Mouse (Mus musculus): ENCODE results near the gene Tcp10a.
"Not testable (repeated sequence)": the region's sequence is repeated elsewhere in the genome, so short reads cannot be mapped to it uniquely, and the experiment has no call there.

The Tcp10a gene

GRCm38 (mm10) chr17:7324346-7324745 is at the start of gene Tcp10a:
Tcp10a (plus strand) TSS chr17:7324646.
- DNase-seq (ENCODE audit: extremely low read depth, low read depth), result not testable (repeated sequence)

GRCm38 (mm10) chr17:7278702-7279242 is 45.7 kb upstream of the Tcp10a start:
- no peak for DNase-seq (ENCODE audit: extremely low read depth, low read depth)

DNA sequence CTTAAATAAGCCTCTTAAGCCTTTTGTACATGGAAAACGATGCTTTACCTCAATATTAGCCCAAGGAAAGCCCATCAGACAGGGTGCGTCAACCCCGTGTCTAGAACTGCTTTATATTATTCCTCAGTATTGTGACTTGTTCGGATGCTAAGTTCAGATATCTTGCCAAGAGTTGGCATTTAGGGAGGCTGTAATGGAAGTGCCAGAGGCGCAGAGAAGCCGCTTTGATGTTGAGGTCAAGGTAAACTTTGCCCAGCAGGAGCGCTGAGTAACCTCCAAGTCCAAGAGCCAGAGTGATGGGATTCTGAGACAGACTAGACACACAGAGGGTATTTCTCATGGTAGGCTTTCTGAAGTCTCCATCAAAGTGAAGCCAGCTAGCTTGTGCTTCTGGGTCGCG is 45.2 kb upstream of the Tcp10a start:
- no peak for DNase-seq (ENCODE audit: extremely low read depth, low read depth)

- no peak for DNase-seq (ENCODE audit: extremely low read depth, low read depth)
Measured at GRCm38 (mm10) chr17:7284297-7284910, 40.0 kb upstream of the Tcp10a start.

GRCm38 (mm10) chr17:7285292-7285691 is 39.2 kb upstream of the Tcp10a start:
- DNase-seq (ENCODE audit: extremely low read depth, low read depth), result no peak

DNA sequence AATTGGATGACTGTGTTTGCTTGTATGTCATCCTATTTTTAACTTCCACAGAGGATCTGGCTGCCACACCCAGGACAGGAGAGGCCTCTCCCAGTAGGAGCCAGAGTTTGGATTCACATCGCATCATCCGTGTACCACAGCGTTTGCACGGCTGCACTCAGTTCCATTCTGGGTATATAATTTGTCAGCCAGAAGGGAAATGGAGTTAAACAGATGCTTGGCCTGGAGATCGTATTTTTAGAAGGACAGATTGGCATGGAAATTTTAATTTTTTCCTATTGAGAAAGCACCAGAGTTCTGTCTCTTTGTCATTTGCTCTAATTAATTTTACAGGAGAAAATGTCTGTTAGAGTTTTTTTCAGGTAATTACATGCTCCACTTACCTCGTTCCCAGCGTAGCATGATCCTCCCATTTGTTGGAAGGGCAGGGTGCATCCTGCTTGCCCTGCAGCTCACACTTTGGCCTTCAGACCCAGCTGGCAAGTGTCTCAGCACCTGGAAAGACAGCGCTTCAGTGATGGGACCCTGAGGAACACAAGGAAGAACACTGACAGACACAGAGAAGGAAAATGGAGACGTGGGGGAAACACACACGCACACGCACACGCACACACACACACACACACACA is 37.9 kb upstream of the Tcp10a start:
- DNase-seq (ENCODE audit: extremely low read depth, low read depth), result no peak

DNA sequence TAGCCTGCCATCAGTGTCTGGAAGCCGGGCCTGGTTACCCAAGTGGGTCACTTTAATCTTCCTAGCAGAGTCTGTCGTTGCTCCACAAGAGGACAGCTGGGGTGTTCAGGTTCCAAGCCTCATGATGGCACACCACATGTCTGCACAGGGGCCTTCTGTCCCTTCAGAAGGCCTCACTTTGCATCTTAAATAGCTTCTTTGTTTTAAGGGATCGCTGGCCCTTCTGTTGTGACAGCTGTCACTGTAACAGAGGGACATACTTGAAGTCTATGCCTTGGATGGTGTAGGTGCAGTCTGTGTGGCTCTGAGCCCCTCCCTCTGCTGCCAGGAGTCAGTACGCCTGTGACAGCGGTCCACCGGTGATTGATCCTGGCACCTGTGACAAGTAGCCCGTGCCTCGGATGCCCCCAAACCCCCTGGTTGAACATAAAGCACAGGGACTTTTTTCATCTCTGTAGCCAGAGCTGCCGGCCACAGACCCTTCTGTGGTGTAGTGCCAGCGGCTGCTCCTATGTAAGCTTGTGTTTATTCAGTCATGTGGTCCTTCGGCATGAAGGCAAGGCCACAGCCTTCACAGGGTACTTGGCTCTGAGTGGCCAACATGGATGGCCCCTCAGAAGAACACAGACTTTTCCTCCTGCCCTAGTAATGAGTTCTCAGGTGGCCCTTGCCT is 32.3 kb upstream of the Tcp10a start:
- DNase-seq (ENCODE audit: extremely low read depth, low read depth), result no peak

GRCm38 (mm10) chr17:7306278-7307196 is 17.9 kb upstream of the Tcp10a start:
- not testable (repeated sequence) for DNase-seq (ENCODE audit: extremely low read depth, low read depth)

DNA sequence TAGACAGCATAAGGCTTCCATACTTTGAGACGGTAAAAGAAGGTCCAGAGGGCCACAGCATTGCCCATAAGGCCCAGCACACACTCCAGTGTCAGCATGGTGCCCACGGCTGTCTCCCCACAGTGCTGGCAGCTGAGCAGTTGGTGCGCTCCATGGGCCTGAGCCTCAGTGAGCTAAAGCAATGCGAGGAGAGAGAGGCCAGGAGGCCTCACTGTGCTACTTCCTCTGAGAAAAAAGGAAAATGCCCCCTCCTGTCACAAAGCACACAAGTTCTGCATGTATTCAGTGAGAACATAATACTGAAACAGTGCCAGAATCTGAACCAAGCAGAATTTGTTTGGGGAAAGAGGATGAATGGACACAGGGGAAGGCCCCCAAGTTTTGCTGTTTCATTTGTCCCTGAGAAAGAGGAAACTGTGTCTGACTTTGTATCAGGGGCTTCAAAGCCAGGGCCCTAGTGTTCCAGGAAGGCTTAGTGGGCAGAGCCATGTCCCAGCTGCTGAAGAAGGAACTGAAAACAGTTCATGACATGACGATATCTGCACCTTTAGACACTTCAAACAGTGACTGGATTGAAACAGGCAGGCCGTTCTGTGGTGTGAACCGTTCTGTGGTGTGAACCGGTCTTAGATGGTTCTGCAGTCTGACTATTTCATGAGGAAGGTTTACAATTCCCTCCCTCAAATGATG is 8.6 kb upstream of the Tcp10a start:
- DNase-seq (ENCODE audit: extremely low read depth, low read depth), result not testable (repeated sequence)

DNA sequence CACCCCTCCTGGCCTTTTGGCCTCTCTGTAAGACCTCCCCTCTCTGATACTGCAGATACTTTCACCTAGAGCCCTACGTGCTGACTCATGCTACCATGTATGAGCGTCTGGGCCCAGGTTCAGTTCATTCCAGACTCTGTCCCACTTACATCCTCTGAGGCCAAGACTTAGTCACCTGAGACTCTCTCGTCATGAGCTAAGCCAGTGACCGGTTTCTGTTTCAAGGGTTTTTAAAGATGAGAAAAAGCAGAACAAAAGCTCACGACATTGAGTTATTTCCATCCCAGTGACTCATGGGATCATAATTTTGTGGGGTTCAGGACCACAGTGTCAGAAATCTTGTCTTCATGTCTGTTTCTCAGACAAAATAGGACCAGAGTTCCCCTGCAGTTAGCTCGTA is 4.7 kb upstream of the Tcp10a start:
- DNase-seq (ENCODE audit: extremely low read depth, low read depth), result not testable (repeated sequence)

DNA sequence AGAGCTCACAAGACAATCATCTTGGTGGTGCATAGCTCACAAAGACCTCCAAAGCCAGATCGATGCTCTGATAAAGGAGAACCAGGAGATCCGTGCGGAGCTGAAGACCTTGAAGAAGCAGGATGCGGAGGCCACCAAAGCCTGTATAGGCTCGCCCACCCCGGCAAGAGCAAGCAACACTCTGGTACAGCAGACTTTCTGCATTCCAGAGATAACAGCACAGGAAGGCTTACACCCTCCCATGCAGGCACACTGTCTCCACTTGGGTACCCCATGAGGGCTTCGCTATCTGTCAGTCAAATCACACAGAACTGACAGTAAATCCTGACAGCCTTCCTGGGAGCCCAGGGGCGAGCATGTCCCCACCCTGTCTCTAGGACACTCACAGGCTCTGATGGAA is 2.0 kb downstream of the Tcp10a start:
- DNase-seq (ENCODE audit: extremely low read depth, low read depth), result not testable (repeated sequence)

GRCm38 (mm10) chr17:7332745-7333144 is 8.3 kb downstream of the Tcp10a start:
- DNase-seq (ENCODE audit: extremely low read depth, low read depth), result not testable (repeated sequence)

- not testable (repeated sequence) for DNase-seq (ENCODE audit: extremely low read depth, low read depth)
Measured at GRCm38 (mm10) chr17:7337381-7337780, 12.9 kb downstream of the Tcp10a start.

GRCm38 (mm10) chr17:7348765-7349164 is 24.3 kb downstream of the Tcp10a start:
- not testable (repeated sequence) for DNase-seq (ENCODE audit: extremely low read depth, low read depth)

DNA sequence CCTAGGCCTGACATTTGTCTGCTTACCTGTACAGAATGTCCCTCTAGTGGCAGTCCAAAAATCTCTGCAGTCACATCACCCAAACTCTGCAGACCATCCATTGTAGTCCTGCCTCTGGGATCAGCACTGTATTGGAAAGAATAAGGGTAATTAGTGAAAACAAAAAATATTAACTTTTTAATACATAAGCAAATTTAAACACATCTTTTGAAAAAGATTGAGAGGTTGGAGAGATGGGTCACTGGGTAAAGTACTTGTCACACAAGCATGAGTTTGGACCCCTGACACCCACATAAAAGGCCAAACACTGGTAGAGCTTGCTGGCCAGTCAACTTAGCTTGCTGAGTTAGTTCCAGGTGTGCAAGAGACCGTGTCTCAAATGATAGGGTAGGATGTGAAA is 28.1 kb downstream of the Tcp10a start, which contains the start of gene Ttll2:
Gene Ttll2, minus strand, starts transcription at position 101 of the 400 bp plus-strand sequence.
- DNase-seq (ENCODE audit: extremely low read depth, low read depth), result not testable (repeated sequence)

GRCm38 (mm10) chr17:7359806-7360205 is 35.4 kb downstream of the Tcp10a start:
- DNase-seq (ENCODE audit: extremely low read depth, low read depth), result not testable (repeated sequence)

GRCm38 (mm10) chr17:7360749-7361465 is 36.5 kb downstream of the Tcp10a start:
- not testable (repeated sequence) for DNase-seq (ENCODE audit: extremely low read depth, low read depth)

- DNase-seq (ENCODE audit: extremely low read depth, low read depth), result not testable (repeated sequence)
Measured at GRCm38 (mm10) chr17:7365615-7366014, 41.2 kb downstream of the Tcp10a start.

DNA sequence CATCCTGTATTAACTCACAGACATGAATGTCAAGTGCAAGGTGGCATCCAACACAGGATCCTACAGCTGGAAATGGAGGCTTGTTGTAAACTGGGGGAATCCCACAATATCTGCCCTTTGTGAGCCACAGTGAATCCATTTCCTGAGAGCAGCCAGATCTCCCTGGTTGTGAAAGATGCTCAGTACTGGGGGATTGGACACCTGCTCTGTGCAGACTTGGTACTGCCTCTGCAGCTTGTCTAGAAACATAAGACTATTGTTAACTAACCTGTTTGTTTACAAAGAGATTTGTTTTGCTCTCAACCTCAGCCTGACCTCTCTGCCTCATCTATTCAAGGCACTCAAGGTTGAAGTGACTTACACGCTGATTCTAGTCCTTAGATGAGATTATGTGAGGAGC is 41.8 kb downstream of the Tcp10a start:
- not testable (repeated sequence) for DNase-seq (ENCODE audit: extremely low read depth, low read depth)
